Mouse (Mus musculus): ENCODE results near the gene Htra3. TPM values are rescaled to one million over a fixed set of nuclear protein-coding genes. Genes with fewer than 3 reads are reported as not detected.

Gene Htra3
- polyA plus RNA-seq (2014; fragmentation: Nextera tagmentation; extraction: Ambion mirVana): 7.8 and 10.0 TPM in 2 replicates

DNA sequence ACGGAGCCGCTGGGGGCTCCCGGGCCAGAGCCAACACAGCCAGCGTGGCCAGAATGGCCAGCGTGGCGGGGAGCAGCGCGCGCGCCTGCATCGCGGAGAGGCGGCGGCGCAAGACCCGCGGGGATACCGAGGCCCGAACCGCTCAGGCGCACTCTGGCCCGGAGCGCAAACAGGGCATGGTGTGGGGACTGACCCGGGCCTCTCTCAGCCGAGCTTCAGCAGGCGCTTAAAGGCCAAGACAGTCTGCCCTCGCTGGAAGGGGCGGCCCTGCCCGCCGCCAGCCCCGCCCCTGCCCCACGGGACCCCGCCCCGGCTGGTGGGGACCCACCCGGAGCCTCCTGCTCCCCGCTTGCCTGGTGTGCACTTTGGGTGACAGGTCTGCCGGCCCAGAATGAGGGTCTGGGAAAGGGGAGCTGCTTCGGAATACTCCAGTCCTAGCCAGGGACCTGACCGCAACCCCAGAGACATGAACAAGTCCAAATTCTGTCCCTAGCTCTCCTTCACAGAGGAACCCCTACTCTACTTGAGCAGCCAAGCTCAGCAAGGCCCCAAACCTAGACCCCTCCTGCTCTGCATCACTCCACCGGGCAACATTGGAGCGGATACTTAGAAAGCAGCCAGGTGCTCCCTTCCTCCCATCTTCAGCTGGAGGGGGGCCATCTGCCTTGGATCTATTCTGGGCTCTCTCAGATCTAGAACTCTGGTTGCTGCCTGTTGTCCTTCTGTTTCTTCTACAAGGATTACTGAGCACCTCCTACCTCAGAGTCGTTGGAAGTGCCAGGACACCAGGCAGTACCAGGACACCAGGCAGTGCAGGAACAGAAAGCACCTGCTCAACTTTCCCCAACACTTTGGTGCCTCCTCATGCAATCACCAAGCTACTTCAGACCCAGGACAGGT is at the start of gene Htra3:
Htra3 (minus strand) TSS at position 527 of the 900 bp plus-strand sequence.
- 7% methylated on average over 42 of the region's 42 CpGs for WGBS
- Histone ChIP-seq H3K4me2 (ENCODE audit: low read length) (peak within 1 kb of the TSS; percentile 49), H3K4me3 (ENCODE audit: low read depth, low read length) (peak within 1 kb of the TSS; percentile 26), H3K27me3 (replicated peaks; ENCODE audit: control insufficient read depth, insufficient read depth, low read length) (peaks cover 30% of the 10 kb centered on the region), H3K27ac (ENCODE audit: low read depth, low read length) (no peak within 1 kb of the TSS), H3K9me3 (replicated peaks; ENCODE audit: control insufficient read depth, low read length) (no peaks in the 10 kb centered on the region), H3K4me1 (ENCODE audit: control insufficient read depth, insufficient read depth, low read length) (no peaks in the 10 kb centered on the region), H3K9ac (ENCODE audit: low read length) (peak within 1 kb of the TSS; percentile 37), H3K36me3 (ENCODE audit: control insufficient read depth, insufficient read depth, low read length) (no peaks in the 10 kb centered on the region)
- no peak for DNase-seq (ENCODE audit: low spot score)
- no peak for ATAC-seq

DNA sequence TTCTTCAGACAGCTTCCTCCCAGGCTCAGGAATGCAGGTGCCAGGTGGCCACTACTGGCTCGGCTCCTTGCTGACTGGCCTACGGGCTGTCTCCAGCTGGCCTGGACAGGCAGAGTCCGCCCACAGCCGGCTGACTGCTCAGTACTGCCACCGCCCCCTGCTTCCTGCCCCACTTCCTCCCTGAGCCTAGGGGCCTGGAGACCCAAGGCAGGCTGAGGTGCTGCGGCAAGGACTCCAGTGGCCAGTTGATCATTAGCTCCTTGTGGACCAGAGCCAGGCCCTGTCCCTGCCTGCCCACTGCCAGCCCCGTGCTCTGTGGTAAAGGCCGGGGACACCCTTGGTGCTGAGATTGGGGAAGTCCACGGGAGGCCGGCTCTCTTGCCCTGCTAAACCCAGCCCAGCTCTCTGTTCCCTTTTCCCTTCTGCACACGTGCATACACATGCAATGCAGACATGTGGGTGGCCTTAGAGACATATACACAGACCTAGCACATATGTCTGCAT is 49.4 kb upstream of the Htra3 start:
- Histone ChIP-seq H3K9ac (ENCODE audit: low read length) (no peak overlapping the region), H3K4me2 (ENCODE audit: low read length) (no peak overlapping the region), H3K36me3 (ENCODE audit: control insufficient read depth, insufficient read depth, low read length) (no peaks in the 10 kb centered on the region), H3K27me3 (replicated peaks; ENCODE audit: control insufficient read depth, insufficient read depth, low read length) (0 out of 2 replicates have a peak, but pooled peaks cover 1% of the 10 kb centered on the region), H3K9me3 (replicated peaks; ENCODE audit: control insufficient read depth, low read length) (no peaks in the 10 kb centered on the region), H3K27ac (ENCODE audit: low read depth, low read length) (peak overlapping the region; percentile 9; the same call in 1 of the 2 replicates), H3K4me3 (ENCODE audit: low read depth, low read length) (no peak overlapping the region), H3K4me1 (ENCODE audit: control insufficient read depth, insufficient read depth, low read length) (no peaks in the 10 kb centered on the region)
- WGBS: 70% methylated on average over 11 of the region's 11 CpGs
- DNase-seq (ENCODE audit: low spot score) (no peak), ATAC-seq (no peak)

DNA sequence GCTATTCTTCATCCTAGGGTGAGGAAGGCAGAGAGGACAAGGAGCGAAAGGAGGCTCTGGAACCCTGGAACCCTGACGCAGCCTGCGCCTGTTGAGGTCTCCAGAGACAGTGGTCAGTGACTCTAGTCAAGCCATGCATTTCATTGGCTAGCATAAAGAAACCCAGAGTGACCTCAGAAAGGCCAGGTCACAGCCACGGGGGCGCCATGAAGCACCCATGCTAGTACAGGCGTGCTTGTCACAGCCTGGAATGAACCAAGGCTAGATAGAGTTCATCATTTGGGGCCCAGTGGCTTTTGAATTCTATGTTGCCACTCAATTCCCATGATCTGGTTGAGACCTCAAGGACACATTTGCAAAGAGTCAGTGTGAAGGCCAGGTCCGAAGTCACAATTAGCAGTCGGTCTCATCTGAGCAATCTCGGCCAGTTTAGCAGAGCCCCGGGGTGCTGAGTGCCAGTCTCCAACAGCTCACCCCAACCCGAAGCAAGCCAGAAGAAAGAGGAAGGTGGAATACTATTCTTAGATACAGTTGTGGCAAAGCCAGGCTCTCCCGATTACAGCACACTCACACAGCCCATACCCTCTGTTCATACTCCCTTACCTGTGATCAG is 48.9 kb upstream of the Htra3 start:
- H3K27ac ChIP-seq (ENCODE audit: low read depth, low read length): no peak overlapping the region
- no peaks in the 10 kb centered on the region for H3K4me1 ChIP-seq (ENCODE audit: control insufficient read depth, insufficient read depth, low read length)
- H3K4me2 ChIP-seq (ENCODE audit: low read length): no peak overlapping the region
- no peak for DNase-seq (ENCODE audit: low spot score)
- WGBS: 93% methylated on average over 12 of the region's 12 CpGs
- no peaks in the 10 kb centered on the region for H3K9me3 ChIP-seq (replicated peaks; ENCODE audit: control insufficient read depth, low read length)
- H3K4me3 ChIP-seq (ENCODE audit: low read depth, low read length): no peak overlapping the region
- H3K27me3 ChIP-seq (replicated peaks; ENCODE audit: control insufficient read depth, insufficient read depth, low read length): no peaks in the 10 kb centered on the region
- H3K9ac ChIP-seq (ENCODE audit: low read length): no peak overlapping the region
- ATAC-seq: no peak
- H3K36me3 ChIP-seq (ENCODE audit: control insufficient read depth, insufficient read depth, low read length): no peaks in the 10 kb centered on the region

DNA sequence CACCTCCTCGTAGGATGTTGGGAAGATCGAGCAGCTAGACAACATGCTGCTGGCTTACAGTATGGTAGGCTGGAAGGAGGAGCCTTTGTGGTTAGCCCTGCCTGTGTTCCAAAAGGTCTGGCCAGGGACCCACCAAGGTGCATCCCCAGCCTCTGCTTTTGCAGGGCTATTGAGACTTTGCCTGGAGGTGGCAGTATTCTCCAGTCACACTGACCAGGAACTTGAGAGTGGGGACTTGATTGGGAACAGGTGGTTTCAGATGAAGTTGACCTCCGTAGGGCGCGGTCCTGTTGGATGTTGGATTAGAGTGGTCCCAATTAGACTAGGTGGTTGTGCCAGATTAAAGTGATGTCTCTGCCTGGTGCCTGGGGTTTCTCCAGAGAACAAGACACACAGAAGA is 47.9 kb upstream of the Htra3 start:
- no peak overlapping the region for H3K4me3 ChIP-seq (ENCODE audit: low read depth, low read length)
- no peaks in the 10 kb centered on the region for H3K9me3 ChIP-seq (replicated peaks; ENCODE audit: control insufficient read depth, low read length)
- H3K9ac ChIP-seq (ENCODE audit: low read length): no peak overlapping the region
- no peak overlapping the region for H3K4me2 ChIP-seq (ENCODE audit: low read length)
- H3K4me1 ChIP-seq (ENCODE audit: control insufficient read depth, insufficient read depth, low read length): no peaks in the 10 kb centered on the region
- DNase-seq (ENCODE audit: low spot score) (no peak), ATAC-seq (no peak)
- 94% methylated on average over 5 of the region's 5 CpGs for WGBS
- no peak overlapping the region for H3K27ac ChIP-seq (ENCODE audit: low read depth, low read length)
- H3K27me3 ChIP-seq (replicated peaks; ENCODE audit: control insufficient read depth, insufficient read depth, low read length): no peaks in the 10 kb centered on the region
- no peaks in the 10 kb centered on the region for H3K36me3 ChIP-seq (ENCODE audit: control insufficient read depth, insufficient read depth, low read length)

DNA sequence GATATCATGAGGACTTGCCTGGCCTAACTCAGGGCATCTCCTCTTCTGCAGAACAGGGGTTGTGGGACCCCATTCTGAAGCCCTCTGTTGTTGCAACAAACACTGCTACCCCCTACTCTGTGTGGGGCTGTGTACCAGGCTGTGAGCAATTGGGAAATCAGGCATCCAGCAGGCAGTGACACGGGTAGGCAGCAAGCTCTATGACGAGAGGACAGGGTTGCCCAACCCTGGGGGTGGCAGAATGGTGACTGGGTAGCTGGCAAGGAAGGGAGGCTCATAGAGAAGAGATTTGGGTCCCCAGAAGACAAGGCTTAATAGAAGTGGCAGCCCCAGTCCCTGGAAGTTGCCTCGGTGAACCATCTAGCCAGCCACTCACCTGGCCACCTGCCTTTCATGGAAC is 46.3 kb upstream of the Htra3 start:
- H3K27me3 ChIP-seq (replicated peaks; ENCODE audit: control insufficient read depth, insufficient read depth, low read length): no peaks in the 10 kb centered on the region
- H3K9me3 ChIP-seq (replicated peaks; ENCODE audit: control insufficient read depth, low read length): no peaks in the 10 kb centered on the region
- H3K9ac ChIP-seq (ENCODE audit: low read length): no peak overlapping the region
- H3K4me2 ChIP-seq (ENCODE audit: low read length): no peak overlapping the region
- WGBS: 69% methylated on average over 3 of the region's 3 CpGs
- no peak for ATAC-seq
- no peaks in the 10 kb centered on the region for H3K36me3 ChIP-seq (ENCODE audit: control insufficient read depth, insufficient read depth, low read length)
- no peaks in the 10 kb centered on the region for H3K4me1 ChIP-seq (ENCODE audit: control insufficient read depth, insufficient read depth, low read length)
- H3K27ac ChIP-seq (ENCODE audit: low read depth, low read length): no peak overlapping the region
- H3K4me3 ChIP-seq (ENCODE audit: low read depth, low read length): no peak overlapping the region
- no peak for DNase-seq (ENCODE audit: low spot score)

DNA sequence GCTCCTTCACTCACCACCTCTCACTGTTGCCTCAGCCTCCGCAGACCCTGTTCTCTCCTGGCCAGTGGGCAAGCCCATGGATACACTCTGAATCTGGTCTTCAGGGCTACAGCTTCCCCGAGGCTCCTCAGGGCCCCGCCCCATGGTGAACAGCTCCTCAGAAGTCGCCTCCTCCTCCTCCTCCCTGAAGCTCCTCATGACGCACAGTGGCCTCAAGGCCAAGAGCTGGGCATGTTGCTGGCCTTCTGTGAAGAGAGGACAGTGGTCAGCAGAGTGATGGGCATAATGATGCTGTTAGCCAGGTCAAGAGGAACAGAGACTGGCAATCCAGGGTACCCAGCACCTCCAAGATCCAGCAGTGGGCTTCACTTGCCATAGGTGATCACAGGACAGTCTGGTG is 44.3 kb upstream of the Htra3 start:
- WGBS: 74% methylated on average over 5 of the region's 5 CpGs
- Histone ChIP-seq H3K9ac (ENCODE audit: low read length) (no peak overlapping the region), H3K4me3 (ENCODE audit: low read depth, low read length) (no peak overlapping the region), H3K27me3 (replicated peaks; ENCODE audit: control insufficient read depth, insufficient read depth, low read length) (no peaks in the 10 kb centered on the region), H3K4me1 (ENCODE audit: control insufficient read depth, insufficient read depth, low read length) (no peaks in the 10 kb centered on the region), H3K36me3 (ENCODE audit: control insufficient read depth, insufficient read depth, low read length) (no peaks in the 10 kb centered on the region), H3K4me2 (ENCODE audit: low read length) (no peak overlapping the region), H3K9me3 (replicated peaks; ENCODE audit: control insufficient read depth, low read length) (no peaks in the 10 kb centered on the region), H3K27ac (ENCODE audit: low read depth, low read length) (no peak overlapping the region)
- DNase-seq (ENCODE audit: low spot score) (no peak), ATAC-seq (no peak)

DNA sequence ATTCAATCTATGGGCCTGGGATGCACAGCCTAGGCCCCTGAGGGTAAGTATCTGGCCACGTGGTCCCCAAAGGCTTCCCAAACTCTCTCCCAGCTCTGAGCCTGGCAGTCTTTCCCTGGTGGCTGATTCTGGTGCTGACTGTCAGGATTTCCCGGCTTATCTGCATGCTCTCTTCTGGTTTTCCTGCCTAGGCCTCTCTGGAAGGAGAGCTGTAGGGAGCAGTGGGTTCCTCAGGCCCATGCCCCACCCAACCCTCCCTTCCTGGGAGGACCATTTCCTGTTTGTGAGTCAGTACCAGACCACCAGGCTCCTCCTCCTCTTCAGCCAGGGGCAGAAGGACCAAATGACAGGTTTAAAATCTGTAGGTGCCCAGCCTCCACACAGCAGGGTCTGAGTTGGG is 43.1 kb upstream of the Htra3 start:
- ATAC-seq: no peak
- WGBS: 60% methylated on average over 2 of the region's 2 CpGs
- no peaks in the 10 kb centered on the region for H3K27me3 ChIP-seq (replicated peaks; ENCODE audit: control insufficient read depth, insufficient read depth, low read length)
- H3K27ac ChIP-seq (ENCODE audit: low read depth, low read length): no peak overlapping the region
- H3K4me2 ChIP-seq (ENCODE audit: low read length): no peak overlapping the region
- no peak overlapping the region for H3K4me3 ChIP-seq (ENCODE audit: low read depth, low read length)
- no peaks in the 10 kb centered on the region for H3K9me3 ChIP-seq (replicated peaks; ENCODE audit: control insufficient read depth, low read length)
- H3K9ac ChIP-seq (ENCODE audit: low read length): no peak overlapping the region
- no peaks in the 10 kb centered on the region for H3K36me3 ChIP-seq (ENCODE audit: control insufficient read depth, insufficient read depth, low read length)
- no peaks in the 10 kb centered on the region for H3K4me1 ChIP-seq (ENCODE audit: control insufficient read depth, insufficient read depth, low read length)
- DNase-seq (ENCODE audit: low spot score): no peak

DNA sequence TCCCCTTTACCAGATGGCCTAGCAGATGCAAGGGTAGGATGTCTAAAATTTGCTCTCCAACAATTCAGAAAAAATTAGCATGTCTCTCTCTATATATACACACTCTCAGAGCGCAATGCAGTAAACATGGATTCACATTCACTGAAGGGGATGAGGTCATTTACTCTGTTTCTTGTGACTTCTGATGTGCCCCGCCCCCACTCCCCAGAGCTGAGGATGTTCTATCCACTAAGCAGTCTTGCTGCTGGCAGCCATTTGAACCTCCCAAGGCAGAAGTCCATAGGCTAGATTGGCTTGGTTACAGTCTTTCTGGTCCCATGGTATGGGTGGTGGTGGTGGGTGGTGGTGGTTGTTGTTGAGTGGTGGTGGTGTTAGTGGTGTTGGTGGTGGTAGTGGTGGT is 42.4 kb upstream of the Htra3 start:
- ATAC-seq (no peak), DNase-seq (ENCODE audit: low spot score) (no peak)
- Histone ChIP-seq H3K9me3 (replicated peaks; ENCODE audit: control insufficient read depth, low read length) (no peaks in the 10 kb centered on the region), H3K4me1 (ENCODE audit: control insufficient read depth, insufficient read depth, low read length) (no peaks in the 10 kb centered on the region), H3K4me2 (ENCODE audit: low read length) (no peak overlapping the region), H3K36me3 (ENCODE audit: control insufficient read depth, insufficient read depth, low read length) (no peaks in the 10 kb centered on the region), H3K9ac (ENCODE audit: low read length) (no peak overlapping the region), H3K27ac (ENCODE audit: low read depth, low read length) (no peak overlapping the region), H3K4me3 (ENCODE audit: low read depth, low read length) (no peak overlapping the region), H3K27me3 (replicated peaks; ENCODE audit: control insufficient read depth, insufficient read depth, low read length) (no peaks in the 10 kb centered on the region)
- WGBS: 92% methylated on average over 2 of the region's 2 CpGs

DNA sequence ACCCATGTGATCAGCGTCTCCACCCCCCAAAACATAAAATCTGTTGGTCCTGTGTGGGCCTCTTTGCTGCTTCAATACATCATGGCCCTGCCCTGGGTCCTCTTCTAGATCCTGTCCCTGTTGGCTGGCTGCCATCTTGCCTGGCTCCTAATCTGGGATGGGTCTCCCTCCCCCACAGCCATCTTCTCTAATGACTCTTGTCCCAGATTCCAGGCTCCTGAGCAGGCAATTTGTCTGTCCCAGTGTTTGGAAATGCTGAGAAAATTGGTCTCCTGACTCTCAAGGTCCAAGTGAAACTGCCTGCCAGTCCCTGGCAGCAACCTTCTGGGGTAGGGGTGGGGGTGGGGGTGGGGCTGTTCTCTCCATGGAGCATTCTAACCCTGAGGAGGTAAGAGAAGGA is 40.3 kb upstream of the Htra3 start:
- Histone ChIP-seq H3K4me3 (ENCODE audit: low read depth, low read length) (no peak overlapping the region), H3K4me2 (ENCODE audit: low read length) (no peak overlapping the region), H3K9me3 (replicated peaks; ENCODE audit: control insufficient read depth, low read length) (no peaks in the 10 kb centered on the region), H3K27me3 (replicated peaks; ENCODE audit: control insufficient read depth, insufficient read depth, low read length) (no peaks in the 10 kb centered on the region), H3K4me1 (ENCODE audit: control insufficient read depth, insufficient read depth, low read length) (no peaks in the 10 kb centered on the region), H3K36me3 (ENCODE audit: control insufficient read depth, insufficient read depth, low read length) (no peaks in the 10 kb centered on the region), H3K27ac (ENCODE audit: low read depth, low read length) (no peak overlapping the region), H3K9ac (ENCODE audit: low read length) (no peak overlapping the region)
- ATAC-seq: no peak
- peak; percentile 11 for DNase-seq (ENCODE audit: low spot score)
- WGBS: 95% methylated on average over 1 of the region's 1 CpGs
